Mouse (Mus musculus) gastrocnemius, postnatal 36 days (tissue): ENCODE data around the gene Gm21704. TPM values are rescaled to one million over a fixed set of nuclear protein-coding genes. Genes with fewer than 3 reads are reported as not detected.
"Not testable (repeated sequence)": the region's sequence is repeated elsewhere in the genome, so short reads cannot be mapped to it uniquely, and the experiment has no call there.

Experiments used
- DNase-seq, 2 experiments: peaks; one replicate each; pipeline ENCODE4 v3.0.0; 2022
- intact Hi-C: fragments of 180-260 bp; cut with DNase I; formaldehyde crosslinking; loops from one replicate; pipeline ENCODE4 v1.15.1; 2025
- long read RNA-seq, 2 experiments: library from polyadenylated mRNA; stranded (forward); transcript quantifications; one replicate each; pipeline ENCODE4 v2.0.0; 2021
- total RNA-seq, 2 experiments: library from RNA; stranded (reverse); gene quantifications; 2 replicates each; pipeline ENCODE4 v1.2.3; 2021

Gm21704 gene
- total RNA-seq = not detected
- long read RNA-seq, experiment 1 = 0 reads
- long read RNA-seq, experiment 2 = 0 reads

- DNase-seq, intact Hi-C loops: not testable (repeated sequence)
Observed at GRCm38 (mm10) chrY:3410067-3410466, at the start of gene Gm21704, which contains the start of gene Gm21708. Gene Gm21704, minus strand, starts transcription at chrY:3410167. Gene Gm21708, minus strand, starts transcription at chrY:3410167.

GRCm38 (mm10) chrY:3345229-3345628 is 64.7 kb downstream of the Gm21704 start, which contains the start of gene Gm21693:
Gene Gm21693, minus strand, starts transcription at chrY:3345329.
- intact Hi-C loops, DNase-seq: not testable (repeated sequence)

DNA sequence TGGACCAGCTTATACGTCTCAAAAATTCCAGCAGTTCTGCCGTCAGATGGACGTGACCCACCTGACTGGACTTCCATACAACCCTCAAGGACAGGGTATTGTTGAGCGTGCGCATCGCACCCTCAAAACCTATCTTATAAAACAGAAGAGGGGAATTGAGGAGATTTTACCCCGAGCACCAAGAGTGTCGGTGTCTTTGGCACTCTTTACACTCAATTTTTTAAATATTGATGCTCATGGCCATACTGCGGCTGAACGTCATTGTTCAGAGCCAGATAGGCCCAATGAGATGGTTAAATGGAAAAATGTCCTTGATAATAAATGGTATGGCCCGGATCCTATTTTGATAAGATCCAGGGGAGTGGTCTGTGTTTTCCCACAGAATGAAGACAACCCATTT is 69.3 kb downstream of the Gm21704 start:
- DNase-seq, intact Hi-C loops: not testable (repeated sequence)

Other genes starting within 250 kb of the Gm21704 start
- gene Gm21677, start 103.7 kb downstream of the Gm21704 start, total RNA-seq = not detected
- gene Gm21693, start 64.8 kb downstream of the Gm21704 start, total RNA-seq = not detected
- gene Gm21708, start within 50 bp of the Gm21704 start, total RNA-seq = not detected